Mouse (Mus musculus): ENCODE results near the gene Dnmbp.

The Dnmbp gene

GRCm38 (mm10) chr19:43949111-43949810 lies 9.3 kb upstream of the Dnmbp start:
- no peak for DNase-seq (ENCODE audit: low spot score in 2 of 2)

- no peak for DNase-seq (ENCODE audit: low spot score in 2 of 2)
Observed at GRCm38 (mm10) chr19:43944566-43944965, 4.6 kb upstream of the Dnmbp start.

GRCm38 (mm10) chr19:43943076-43943475 lies 3.1 kb upstream of the Dnmbp start:
- no peak for DNase-seq (ENCODE audit: low spot score in 2 of 2)

- DNase-seq (ENCODE audit: low spot score in 2 of 2) = no peak
Observed at GRCm38 (mm10) chr19:43939171-43939768, 721 bp downstream of the Dnmbp start.

GRCm38 (mm10) chr19:43938355-43938754 lies 1.6 kb downstream of the Dnmbp start:
- DNase-seq (ENCODE audit: low spot score in 2 of 2) = no peak

- DNase-seq (ENCODE audit: low spot score in 2 of 2) = no peak
Observed at GRCm38 (mm10) chr19:43930926-43931325, 9.1 kb downstream of the Dnmbp start.

GRCm38 (mm10) chr19:43930366-43930765 lies 9.6 kb downstream of the Dnmbp start:
- no peak for DNase-seq (ENCODE audit: low spot score in 2 of 2)

- DNase-seq (ENCODE audit: low spot score in 2 of 2) = no peak
Observed at GRCm38 (mm10) chr19:43929869-43930268, 10.1 kb downstream of the Dnmbp start.

- DNase-seq (ENCODE audit: low spot score in 2 of 2) = no peak
Observed at GRCm38 (mm10) chr19:43927967-43928366, 12.0 kb downstream of the Dnmbp start.

- DNase-seq (ENCODE audit: low spot score in 2 of 2) = no peak
Observed at GRCm38 (mm10) chr19:43927057-43927456, 12.9 kb downstream of the Dnmbp start.

- no peak for DNase-seq (ENCODE audit: low spot score in 2 of 2)
Observed at GRCm38 (mm10) chr19:43926141-43926987, 13.6 kb downstream of the Dnmbp start.

- DNase-seq (ENCODE audit: low spot score in 2 of 2) = no peak
Observed at GRCm38 (mm10) chr19:43924361-43924760, 15.6 kb downstream of the Dnmbp start.

- no peak for DNase-seq (ENCODE audit: low spot score in 2 of 2)
Observed at GRCm38 (mm10) chr19:43922963-43923362, 17.0 kb downstream of the Dnmbp start.

GRCm38 (mm10) chr19:43921410-43921809 lies 18.6 kb downstream of the Dnmbp start:
- no peak for DNase-seq (ENCODE audit: low spot score in 2 of 2)

GRCm38 (mm10) chr19:43920453-43921300 lies 19.3 kb downstream of the Dnmbp start:
- DNase-seq (ENCODE audit: low spot score in 2 of 2) = no peak

- no peak for DNase-seq (ENCODE audit: low spot score in 2 of 2)
Observed at GRCm38 (mm10) chr19:43919841-43920240, 20.1 kb downstream of the Dnmbp start.

GRCm38 (mm10) chr19:43918834-43919233 lies 21.2 kb downstream of the Dnmbp start:
- no peak for DNase-seq (ENCODE audit: low spot score in 2 of 2)

- DNase-seq (ENCODE audit: low spot score in 2 of 2) = no peak
Observed at GRCm38 (mm10) chr19:43917763-43918162, 22.2 kb downstream of the Dnmbp start.

GRCm38 (mm10) chr19:43917406-43917691 lies 22.6 kb downstream of the Dnmbp start:
- DNase-seq (ENCODE audit: low spot score in 2 of 2) = no peak

- no peak for DNase-seq (ENCODE audit: low spot score in 2 of 2)
Observed at GRCm38 (mm10) chr19:43916586-43917405, 23.2 kb downstream of the Dnmbp start.

GRCm38 (mm10) chr19:43915431-43915830 lies 24.6 kb downstream of the Dnmbp start:
- DNase-seq (ENCODE audit: low spot score in 2 of 2) = no peak

Data from spleen, postnatal 14 days (tissue).